Mouse (Mus musculus): ENCODE results near the gene Prkar1b. TPM values are rescaled to one million over a fixed set of nuclear protein-coding genes. Genes with fewer than 3 reads are reported as not detected.

Prkar1b gene
- total RNA-seq, 2 experiments from 2014 or later = 435 to 459 TPM

GRCm38 (mm10) chr5:139112418-139112817, 37.4 kb downstream of the Prkar1b start:
- no peak for DNase-seq (ENCODE audit: low spot score in 2 of 2)

GRCm38 (mm10) chr5:139111991-139112390, 37.8 kb downstream of the Prkar1b start:
- DNase-seq (ENCODE audit: low spot score in 2 of 2) = peak in 1 of 2 experiments; percentile 42

GRCm38 (mm10) chr5:139110140-139110855, 39.5 kb downstream of the Prkar1b start:
- DNase-seq (ENCODE audit: low spot score in 2 of 2) = no peak

- peak in 1 of 2 experiments; percentile 33 for DNase-seq (ENCODE audit: low spot score in 2 of 2)
Measured at GRCm38 (mm10) chr5:139107815-139108214, 42.0 kb downstream of the Prkar1b start.

- no peak for DNase-seq (ENCODE audit: low spot score in 2 of 2)
Measured at GRCm38 (mm10) chr5:139101783-139102182, 48.0 kb downstream of the Prkar1b start.

GRCm38 (mm10) chr5:139098991-139099972, 50.5 kb downstream of the Prkar1b start:
- DNase-seq (ENCODE audit: low spot score in 2 of 2) = peak; percentile 63 to 68

- no peak for DNase-seq (ENCODE audit: low spot score in 2 of 2)
Measured at GRCm38 (mm10) chr5:139095297-139096110, 54.3 kb downstream of the Prkar1b start.

- no peak for DNase-seq (ENCODE audit: low spot score in 2 of 2)
Measured at GRCm38 (mm10) chr5:139093534-139093933, 56.3 kb downstream of the Prkar1b start.

GRCm38 (mm10) chr5:139091713-139092112, 58.1 kb downstream of the Prkar1b start:
- DNase-seq (ENCODE audit: low spot score in 2 of 2) = no peak

- DNase-seq (ENCODE audit: low spot score in 2 of 2) = no peak
Measured at GRCm38 (mm10) chr5:139090162-139090561, 59.6 kb downstream of the Prkar1b start.

GRCm38 (mm10) chr5:139088173-139088572, 61.6 kb downstream of the Prkar1b start:
- no peak for DNase-seq (ENCODE audit: low spot score in 2 of 2)

GRCm38 (mm10) chr5:139084831-139085519, 64.8 kb downstream of the Prkar1b start:
- peak in 1 of 2 experiments; percentile 39 for DNase-seq (ENCODE audit: low spot score in 2 of 2)

- peak; percentile 74 to 86 for DNase-seq (ENCODE audit: low spot score in 2 of 2)
Measured at GRCm38 (mm10) chr5:139084302-139084701, 65.5 kb downstream of the Prkar1b start.

GRCm38 (mm10) chr5:139083841-139084240, 66.0 kb downstream of the Prkar1b start:
- no peak for DNase-seq (ENCODE audit: low spot score in 2 of 2)

GRCm38 (mm10) chr5:139081370-139081769, 68.4 kb downstream of the Prkar1b start:
- no peak for DNase-seq (ENCODE audit: low spot score in 2 of 2)

- peak in 1 of 2 experiments; percentile 27 for DNase-seq (ENCODE audit: low spot score in 2 of 2)
Measured at GRCm38 (mm10) chr5:139078156-139078462, 71.7 kb downstream of the Prkar1b start.

GRCm38 (mm10) chr5:139077311-139078155, 72.3 kb downstream of the Prkar1b start:
- DNase-seq (ENCODE audit: low spot score in 2 of 2) = no peak

- no peak for DNase-seq (ENCODE audit: low spot score in 2 of 2)
Measured at GRCm38 (mm10) chr5:139076450-139076849, 73.4 kb downstream of the Prkar1b start.

GRCm38 (mm10) chr5:139075791-139076190, 74.0 kb downstream of the Prkar1b start:
- DNase-seq (ENCODE audit: low spot score in 2 of 2) = no peak

GRCm38 (mm10) chr5:139075125-139075524, 74.7 kb downstream of the Prkar1b start:
- DNase-seq (ENCODE audit: low spot score in 2 of 2) = peak; percentile 61 to 88
